20 mouse cellular contexts compared by ENCODE assay signal in genomic region chr11:19890700-19891406, GRCm38 (mm10). TPM values are rescaled to one million over a fixed set of nuclear protein-coding genes. Genes with fewer than 3 reads are reported as not detected.
A peak's percentile ranks its signal among the peaks of the same experiment; 100 is the strongest.
DNase-seq lines count a peak whose midpoint lies in the region; ATAC-seq and TF ChIP-seq lines count a peak whose summit lies in the region.
"Had no signal": no experiment of that assay in that cellular context is flagged by ENCODE, and none has a peak within 500 bp of the region (broad histone marks: within the 10 kb centered on the region; RNA-seq: fewer than 3 reads in every experiment).

No protein-coding gene starts in this region.

- no peak overlapping the region for H3K9ac ChIP-seq in lung, embryonic 16.5 days (ENCODE audit: low read length)
- no peak overlapping the region for H3K9ac ChIP-seq in intestine, postnatal 0 days (ENCODE audit: low read depth, low read length)
- H3K9ac ChIP-seq: embryonic facial prominence, embryonic 12.5 days; forebrain, embryonic 13.5 days; limb, embryonic 13.5 days; liver, embryonic 13.5 days had no signal

- no peak overlapping the region for H3K4me2 ChIP-seq in lung, embryonic 16.5 days (ENCODE audit: low read depth, low read length)
- no peak overlapping the region for H3K4me2 ChIP-seq in intestine, postnatal 0 days (replicated peaks; ENCODE audit: low read depth)
- H3K4me2 ChIP-seq: embryonic facial prominence, embryonic 12.5 days; forebrain, embryonic 13.5 days; limb, embryonic 13.5 days; liver, embryonic 13.5 days had no signal

- ATAC-seq in lung, embryonic 16.5 days (ENCODE audit: low read depth), result 0 out of 2 replicates have a peak, but pooled peaks have one; percentile 12
- peak; percentile 56; the same call in 1 of the 2 replicates for ATAC-seq in intestine, postnatal 0 days
- ATAC-seq: forebrain, embryonic 13.5 days; midbrain, embryonic 16.5 days had no signal

- no peak for DNase-seq in lung, postnatal 4 days
- DNase-seq in CD4-positive, CD25-positive, alpha-beta regulatory T cell, adult 2 months (ENCODE audit: low read depth, low spot score), result peak; percentile 46
- DNase-seq in T-cell, adult 2 months (ENCODE audit: low spot score), result peak; percentile 10
- DNase-seq in gastrocnemius, adult 8-10 months (ENCODE audit: low spot score in 2 of 2), result no peak
- DNase-seq in ovary, postnatal 10 days (ENCODE audit: low spot score), result no peak
- no peak for DNase-seq in heart, adult 9 months (ENCODE audit: low spot score in 2 of 2)
- DNase-seq: adrenal gland, postnatal 36 days; cerebellum, adult 18-20 months; gastrocnemius, postnatal 36 days; liver, embryonic 13.5 days had no signal

- H3K27me3 ChIP-seq in lung, embryonic 16.5 days (ENCODE audit: control insufficient read depth, insufficient read depth, low read depth, low read length), result no peaks in the 10 kb centered on the region
- no peaks in the 10 kb centered on the region for H3K27me3 ChIP-seq in intestine, postnatal 0 days (replicated peaks; ENCODE audit: control insufficient read depth, insufficient read depth, low read length)
- H3K27me3 ChIP-seq: embryonic facial prominence, embryonic 12.5 days; forebrain, embryonic 13.5 days; limb, embryonic 13.5 days; liver, embryonic 13.5 days had no signal

- no peak for TF ChIP-seq CTCF in intestine, postnatal 0 days (IDR thresholded peaks at IDR 0.05; ENCODE audit: low read depth)

- no peak overlapping the region; the same call in 1 of the 2 replicates for H3K27ac ChIP-seq in lung, embryonic 16.5 days (ENCODE audit: low read length)
- H3K27ac ChIP-seq in intestine, postnatal 0 days (ENCODE audit: low read depth, low read length), result no peak overlapping the region
- H3K27ac ChIP-seq: embryonic facial prominence, embryonic 12.5 days; forebrain, embryonic 13.5 days; heart, embryonic 10.5 days; hindbrain, embryonic 10.5 days; limb, embryonic 13.5 days; liver, embryonic 13.5 days had no signal

- H3K4me1 ChIP-seq in lung, embryonic 16.5 days (replicated peaks; ENCODE audit: control insufficient read depth, insufficient read depth, low read length), result 0 out of 2 replicates have a peak, but pooled peaks cover 3% of the 10 kb centered on the region
- no peaks in the 10 kb centered on the region for H3K4me1 ChIP-seq in intestine, postnatal 0 days (replicated peaks; ENCODE audit: control insufficient read depth, insufficient read depth, low read length)
- H3K4me1 ChIP-seq: embryonic facial prominence, embryonic 12.5 days; forebrain, embryonic 13.5 days; hindbrain, embryonic 10.5 days; limb, embryonic 13.5 days; liver, embryonic 13.5 days had no signal

- H3K4me3 ChIP-seq in lung, embryonic 16.5 days (ENCODE audit: low read length), result no peak overlapping the region
- H3K4me3 ChIP-seq in intestine, postnatal 0 days (ENCODE audit: low read depth, low read length), result no peak overlapping the region
- H3K4me3 ChIP-seq: embryonic facial prominence, embryonic 12.5 days; erythroblast, embryonic 14.5 days; forebrain, embryonic 13.5 days; heart, embryonic 10.5 days; hindbrain, embryonic 10.5 days; limb, embryonic 13.5 days; liver, embryonic 13.5 days had no signal

- H3K36me3 ChIP-seq in lung, embryonic 16.5 days (ENCODE audit: control insufficient read depth, insufficient read depth, low read length), result no peaks in the 10 kb centered on the region
- H3K36me3 ChIP-seq in intestine, postnatal 0 days (ENCODE audit: control insufficient read depth, insufficient read depth), result no peaks in the 10 kb centered on the region
- H3K36me3 ChIP-seq: embryonic facial prominence, embryonic 12.5 days; G1E; heart, embryonic 10.5 days; hindbrain, embryonic 10.5 days; limb, embryonic 13.5 days; liver, embryonic 13.5 days had no signal

- no peaks in the 10 kb centered on the region for H3K9me3 ChIP-seq in lung, embryonic 16.5 days (ENCODE audit: control insufficient read depth, low read length)
- H3K9me3 ChIP-seq in intestine, postnatal 0 days (ENCODE audit: control insufficient read depth), result no peaks in the 10 kb centered on the region
- H3K9me3 ChIP-seq: embryonic facial prominence, embryonic 12.5 days; forebrain, embryonic 13.5 days; G1E; heart, embryonic 10.5 days; hindbrain, embryonic 10.5 days; limb, embryonic 13.5 days; liver, embryonic 13.5 days had no signal

- WGBS in lung, embryonic 16.5 days, result 25% methylated on average over 6 of the region's 6 CpGs
- WGBS in intestine, postnatal 0 days, result 39% methylated on average over 6 of the region's 6 CpGs

RNA-seq across cellular contexts. Expression of gene Spred2, which starts 33.3 kb away (rescaled TPM):
- 4.5 and 5.7 TPM in 2 replicates for polyA plus RNA-seq in lung, embryonic 16.5 days (2015; fragmentation: Nextera tagmentation; extraction: Ambion mirVana)
- 5.6 and 5.7 TPM in 2 replicates for polyA plus RNA-seq in intestine, postnatal 0 days (2015; fragmentation: Nextera tagmentation; extraction: Ambion mirVana)
- 1 to 10 TPM; 3.6 to 8.2 (median 4.4) TPM for total RNA-seq in gastrocnemius, adult 8-10 months (2022)

Comparison
In these comparisons a context has a peak if more than half of its experiments do, and no peak if none do; other contexts are left out.
1. DNase-seq: peak in CD4-positive, CD25-positive, alpha-beta regulatory T cell, adult 2 months (single experiment) and T-cell, adult 2 months (single experiment); none in lung, postnatal 4 days (0 of 2), gastrocnemius, adult 8-10 months (0 of 2), ovary, postnatal 10 days (single experiment) and heart, adult 9 months (0 of 2).